13 mouse cellular contexts compared by ENCODE assay signal in genomic region chr9:42100618-42101210, GRCm38 (mm10). TPM values are rescaled to one million over a fixed set of nuclear protein-coding genes. Genes with fewer than 3 reads are reported as not detected.
A peak's percentile ranks its signal among the peaks of the same experiment; 100 is the strongest.
DNase-seq lines count a peak whose midpoint lies in the region; TF ChIP-seq lines count a peak whose summit lies in the region.
"Had no signal": no experiment of that assay in that cellular context is flagged by ENCODE, and none has a peak within 500 bp of the region (broad histone marks: within the 10 kb centered on the region; RNA-seq: fewer than 3 reads in every experiment).

No protein-coding gene starts in this region.

- 23% methylated on average over 9 of the region's 9 CpGs for WGBS in large intestine, adult 2 months

- TF ChIP-seq CTCF in layer of hippocampus, adult 2 months (conservative IDR thresholded peaks at IDR 0.05) = no peak

- peak overlapping the region; percentile 83 for H3K27ac ChIP-seq in layer of hippocampus, adult 2 months
- H3K27ac ChIP-seq: macrophage; midbrain, embryonic 13.5 days had no signal

- peak; percentile 53 to 59 for DNase-seq in cerebellum, postnatal 10 days
- no peak for DNase-seq in cerebellum, postnatal 36 days
- no peak for DNase-seq in layer of hippocampus, adult 2 months (ENCODE audit: low spot score in 2 of 2)
- no peak for DNase-seq in layer of hippocampus, postnatal 25 days (ENCODE audit: extremely low spot score in 1 of 2, low spot score in 1 of 2)
- peak; percentile 73 for DNase-seq in Muller cell, postnatal 12 days (ENCODE audit: inconsistent ontology term)
- peak; percentile 82 for DNase-seq in large intestine, adult 2 months (ENCODE audit: low read depth, low spot score)
- no peak for DNase-seq in urinary bladder, adult 18-20 months (ENCODE audit: low spot score in 2 of 2)
- DNase-seq: gastrocnemius, postnatal 14 days; heart, postnatal 10 days; kidney, postnatal 10 days; lung, embryonic 14.5 days had no signal

- peak overlapping the region; percentile 8; the same call in 1 of the 2 replicates for H3K4me3 ChIP-seq in layer of hippocampus, adult 2 months
- H3K4me3 ChIP-seq: midbrain, embryonic 13.5 days had no signal

RNA-seq across cellular contexts. Expression of gene Sorl1, which starts 23.4 kb away (rescaled TPM):
- 100 to 1,000 TPM; 196 to 197 TPM for total RNA-seq in layer of hippocampus, adult 2 months (2021)
- total RNA-seq in layer of hippocampus, postnatal 25 days (2021) = 100 to 1,000 TPM; 187 to 196 TPM
- polyA plus RNA-seq in large intestine, adult 2 months (2012; rRNA removed) = 26.5 and 29.1 TPM in 2 replicates

Comparison
In these comparisons a context has a peak if more than half of its experiments do, and no peak if none do; other contexts are left out.
1. DNase-seq: peak in cerebellum, postnatal 10 days (2 of 2), Muller cell, postnatal 12 days (single experiment) and large intestine, adult 2 months (single experiment); none in cerebellum, postnatal 36 days (0 of 2), layer of hippocampus, adult 2 months (0 of 2), layer of hippocampus, postnatal 25 days (0 of 2) and urinary bladder, adult 18-20 months (0 of 2).